ENCODE assay signal across 8 mouse cellular contexts in the genomic region with DNA sequence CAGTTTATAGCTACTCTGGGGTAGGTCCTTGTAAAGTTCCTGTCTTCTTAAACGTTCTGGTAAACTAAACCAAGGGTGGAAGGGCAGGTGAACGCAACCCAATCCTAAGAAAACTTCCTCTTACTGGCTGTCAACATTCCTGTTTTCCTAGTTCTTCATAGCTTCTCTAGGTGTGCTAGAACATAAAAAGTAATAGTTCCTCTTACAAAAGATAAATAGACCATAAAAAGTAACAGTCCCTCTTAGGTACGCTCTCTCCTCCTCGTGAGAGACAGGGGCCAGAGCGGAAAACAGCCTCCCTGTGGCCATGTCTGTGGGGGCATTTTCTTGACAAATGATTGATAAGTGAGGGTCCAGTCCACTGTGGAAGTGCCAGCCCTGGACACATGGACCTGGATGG. TPM values are rescaled to one million over a fixed set of nuclear protein-coding genes. Genes with fewer than 3 reads are reported as not detected.
A peak's percentile ranks its signal among the peaks of the same experiment; 100 is the strongest.
DNase-seq lines count a peak whose midpoint lies in the region; ATAC-seq and TF ChIP-seq lines count a peak whose summit lies in the region.

No protein-coding gene starts in this region.

- intact Hi-C loops in heart, adult 2 months (cut with DNase I), result no loop called here
- intact Hi-C loops in heart, postnatal 25 days (cut with DNase I), result no loop called here

- H3K27ac ChIP-seq in heart, adult 2 months, result peak overlapping the region; percentile 78
- peak overlapping the region; percentile 83 for H3K27ac ChIP-seq in testis, adult 2 months (ENCODE audit: control insufficient read depth, insufficient read depth, low read depth, low read length)
- peak overlapping the region; percentile 3; the same call in 1 of the 2 replicates for H3K27ac ChIP-seq in liver, embryonic 13.5 days

- H3K4me3 ChIP-seq in heart, adult 2 months, result peak overlapping the region; percentile 80
- H3K4me3 ChIP-seq in testis, adult 2 months (ENCODE audit: control insufficient read depth, low read depth, low read length), result peak overlapping the region; percentile 94
- H3K4me3 ChIP-seq in liver, embryonic 13.5 days (replicated peaks), result peak overlapping the region; percentile 57

- H3K4me1 ChIP-seq in heart, adult 2 months (ENCODE audit: control insufficient read depth, insufficient read depth, low read length), result no peaks in the 10 kb centered on the region; the same call in 1 of the 2 replicates
- peaks cover 3% of the 10 kb centered on the region; the same call in 1 of the 2 replicates for H3K4me1 ChIP-seq in testis, adult 2 months (ENCODE audit: control insufficient read depth, insufficient read depth, low read length)
- H3K4me1 ChIP-seq in liver, embryonic 13.5 days (replicated peaks), result peaks cover 36% of the 10 kb centered on the region

- no peak for TF ChIP-seq CTCF in heart, adult 2 months (IDR thresholded peaks at IDR 0.05)
- TF ChIP-seq CTCF in testis, adult 2 months (IDR thresholded peaks at IDR 0.05; ENCODE audit: control insufficient read depth, insufficient read depth, insufficient replicate concordance, low read depth, low read length), result no peak

- no peak for TF ChIP-seq EP300 in heart, adult 2 months (IDR thresholded peaks at IDR 0.05; ENCODE audit: insufficient read depth, low read depth, low read length)

- H3K27me3 ChIP-seq in heart, adult 2 months (ENCODE audit: control insufficient read depth, insufficient read depth, low read length), result no peaks in the 10 kb centered on the region
- H3K27me3 ChIP-seq in testis, adult 2 months (ENCODE audit: control insufficient read depth, insufficient read depth, low read length), result no peaks in the 10 kb centered on the region
- no peaks in the 10 kb centered on the region for H3K27me3 ChIP-seq in liver, embryonic 13.5 days

- no peaks in the 10 kb centered on the region for H3K9me3 ChIP-seq in liver, embryonic 13.5 days (replicated peaks)

- 69% methylated on average over 5 of the region's 5 CpGs for WGBS in heart, adult 2 months
- 69% methylated on average over 5 of the region's 5 CpGs for WGBS in liver, embryonic 13.5 days (ENCODE audit: insufficient replicate concordance)

- H3K4me2 ChIP-seq in liver, embryonic 13.5 days, result peak overlapping the region; percentile 72

- no peak for ATAC-seq in liver, embryonic 13.5 days (ENCODE audit: low read depth)
- ATAC-seq in megakaryocyte-erythroid progenitor cell, adult 5-6 weeks (replicated peaks; ENCODE audit: low FRiP score, low TSS enrichment, poor library complexity, severe bottlenecking), result no peak

- H3K9ac ChIP-seq in heart, adult 2 months (ENCODE audit: low read depth, low read length), result peak overlapping the region; percentile 39; the same call in 1 of the 2 replicates
- peak overlapping the region; percentile 72 for H3K9ac ChIP-seq in liver, embryonic 13.5 days

- no peaks in the 10 kb centered on the region for H3K36me3 ChIP-seq in heart, adult 2 months (ENCODE audit: control insufficient read depth, insufficient read depth, low read length)
- H3K36me3 ChIP-seq in testis, adult 2 months (ENCODE audit: control insufficient read depth, insufficient read depth, low read length), result no peaks in the 10 kb centered on the region
- peaks cover 49% of the 10 kb centered on the region for H3K36me3 ChIP-seq in liver, embryonic 13.5 days

- no peak for TF ChIP-seq POLR2A in heart, adult 2 months (IDR thresholded peaks at IDR 0.05; ENCODE audit: insufficient read depth, low read depth, low read length)
- no peak for TF ChIP-seq POLR2A in testis, adult 2 months (IDR thresholded peaks at IDR 0.05; ENCODE audit: control insufficient read depth, low read depth, low read length)

- H3K79me2 ChIP-seq in heart, adult 2 months (replicated peaks; ENCODE audit: control insufficient read depth, insufficient read depth, low read length), result no peaks in the 10 kb centered on the region

- DNase-seq in heart, adult 2 months, result no peak
- DNase-seq in heart, postnatal 25 days (ENCODE audit: low spot score), result no peak
- DNase-seq in testis, postnatal 10 days (ENCODE audit: low spot score), result no peak
- no peak for DNase-seq in liver, embryonic 13.5 days
- DNase-seq in adrenal gland, adult 2 months, result no peak
- no peak for DNase-seq in cerebellum, adult 11-12 months

RNA-seq across cellular contexts. Expression of a gene that starts 12.6 kb away (rescaled TPM):
- 10 to 100 TPM; 12.7 to 12.8 TPM for total RNA-seq in heart, adult 2 months (2021)
- polyA plus RNA-seq in heart, adult 2 months (2012; rRNA removed), result 10.3 and 16.1 TPM in 2 replicates
- total RNA-seq in heart, postnatal 25 days (2021), result 10 to 100 TPM; 11.1 to 13.4 TPM
- polyA plus RNA-seq in testis, adult 2 months (2012; rRNA removed), result 21.2 and 22.1 TPM in 2 replicates
- polyA plus RNA-seq in liver, embryonic 13.5 days (2015; fragmentation: Nextera tagmentation; extraction: Ambion mirVana), result 24.0 and 29.2 TPM in 2 replicates
- total RNA-seq in adrenal gland, adult 2 months (2021), result 10 to 100 TPM; 17.5 to 20.5 TPM
- 7.3 and 8.3 TPM in 2 replicates for polyA plus RNA-seq in adrenal gland, adult 2 months (2012; rRNA removed)
- 53.3 and 72.6 TPM in 2 replicates for total RNA-seq in megakaryocyte-erythroid progenitor cell, adult 5-6 weeks (2014; fragmentation: Nextera tagmentation)
- 39.7 and 52.5 TPM in 2 replicates for total RNA-seq in megakaryocyte-erythroid progenitor cell, adult 5-6 weeks (2017)

RNA-seq across cellular contexts. Expression of a gene that starts 12.8 kb away (rescaled TPM):
- 10 to 100 TPM; 59.5 to 68.5 TPM for total RNA-seq in heart, adult 2 months (2021)
- 13.0 and 19.3 TPM in 2 replicates for polyA plus RNA-seq in heart, adult 2 months (2012; rRNA removed)
- 10 to 100 TPM; 54.0 to 65.7 TPM for total RNA-seq in heart, postnatal 25 days (2021)
- polyA plus RNA-seq in testis, adult 2 months (2012; rRNA removed), result 27.8 and 32.9 TPM in 2 replicates
- 78.9 and 90.1 TPM in 2 replicates for polyA plus RNA-seq in liver, embryonic 13.5 days (2015; fragmentation: Nextera tagmentation; extraction: Ambion mirVana)
- 10 to 100 TPM; 64.1 to 73.2 TPM for total RNA-seq in adrenal gland, adult 2 months (2021)
- polyA plus RNA-seq in adrenal gland, adult 2 months (2012; rRNA removed), result 18.3 and 21.1 TPM in 2 replicates
- 43.2 and 49.9 TPM in 2 replicates for total RNA-seq in megakaryocyte-erythroid progenitor cell, adult 5-6 weeks (2014; fragmentation: Nextera tagmentation)
- 90.1 and 101 TPM in 2 replicates for total RNA-seq in megakaryocyte-erythroid progenitor cell, adult 5-6 weeks (2017)

RNA-seq across cellular contexts. Expression of a gene that starts 33.5 kb away (rescaled TPM):
- total RNA-seq in heart, adult 2 months (2021), result not detected
- polyA plus RNA-seq in heart, adult 2 months (2012; rRNA removed), result not detected in 2 replicates
- not detected for total RNA-seq in heart, postnatal 25 days (2021)
- 0.12 TPM in 1 of 2 replicates, not detected in the other for polyA plus RNA-seq in testis, adult 2 months (2012; rRNA removed)
- polyA plus RNA-seq in liver, embryonic 13.5 days (2015; fragmentation: Nextera tagmentation; extraction: Ambion mirVana), result 0.17 and 0.27 TPM in 2 replicates
- total RNA-seq in adrenal gland, adult 2 months (2021), result not detected
- not detected in 2 replicates for polyA plus RNA-seq in adrenal gland, adult 2 months (2012; rRNA removed)
- total RNA-seq in megakaryocyte-erythroid progenitor cell, adult 5-6 weeks (2014; fragmentation: Nextera tagmentation), result not detected in 2 replicates
- total RNA-seq in megakaryocyte-erythroid progenitor cell, adult 5-6 weeks (2017), result not detected in 2 replicates

RNA-seq across cellular contexts. Expression of a gene that starts 46.2 kb away (rescaled TPM):
- 1 to 10 TPM; 8.0 to 8.6 TPM for total RNA-seq in heart, adult 2 months (2021)
- polyA plus RNA-seq in heart, adult 2 months (2012; rRNA removed), result 15.1 and 19.3 TPM in 2 replicates
- total RNA-seq in heart, postnatal 25 days (2021), result 10 to 100 TPM in 1 of 2 experiments, 1 to 10 TPM in 1; 9.7 to 11.6 TPM
- polyA plus RNA-seq in testis, adult 2 months (2012; rRNA removed), result 0.15 and 0.69 TPM in 2 replicates
- polyA plus RNA-seq in liver, embryonic 13.5 days (2015; fragmentation: Nextera tagmentation; extraction: Ambion mirVana), result 513 TPM in 2 replicates
- 10 to 100 TPM in 1 of 2 experiments, 1 to 10 TPM in 1; 2.8 to 34.5 TPM for total RNA-seq in adrenal gland, adult 2 months (2021)
- 3.4 and 12.0 TPM in 2 replicates for polyA plus RNA-seq in adrenal gland, adult 2 months (2012; rRNA removed)
- total RNA-seq in megakaryocyte-erythroid progenitor cell, adult 5-6 weeks (2014; fragmentation: Nextera tagmentation), result not detected in 2 replicates
- not detected in 2 replicates for total RNA-seq in megakaryocyte-erythroid progenitor cell, adult 5-6 weeks (2017)

Comparison
In these comparisons a context has a peak if more than half of its experiments do, and no peak if none do; other contexts are left out.
1. H3K27ac ChIP-seq: peak in every context shown above with its lines; median percentile 83 in testis, adult 2 months; 78 in heart, adult 2 months; 3 in liver, embryonic 13.5 days.